Mouse (Mus musculus): ENCODE data around the gene Adamts20.

Adamts20 gene

DNA sequence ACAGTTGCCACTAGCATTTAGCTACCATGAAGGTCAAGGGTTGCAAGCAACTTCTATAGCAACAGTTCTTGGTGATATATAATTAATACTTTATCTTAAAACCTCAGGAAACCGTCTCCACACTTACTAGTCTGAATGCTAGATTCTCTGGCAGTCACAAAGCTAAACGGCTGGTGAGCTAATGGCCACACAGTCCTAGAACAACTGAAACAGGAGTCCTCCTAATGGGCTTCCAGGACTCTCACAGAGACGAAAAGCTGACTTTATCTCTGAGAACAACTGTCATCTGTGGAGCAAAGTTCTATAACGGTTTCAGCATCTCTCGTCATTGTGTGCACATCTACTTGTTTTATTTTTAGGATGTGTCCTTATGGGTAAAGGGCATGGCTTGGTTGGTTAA is 15.0 kb upstream of the Adamts20 start:
- Histone ChIP-seq H3K9me3 (ENCODE audit: low read length) (no peaks in the 10 kb centered on the region), H3K27me3 (ENCODE audit: insufficient read depth, low read length) (no peaks in the 10 kb centered on the region), H3K4me3 (replicated peaks; ENCODE audit: low read length) (no peak overlapping the region), H3K4me1 (replicated peaks; ENCODE audit: low read depth, low read length) (peaks cover 2% of the 10 kb centered on the region), H3K36me3 (ENCODE audit: insufficient read depth, low read length) (no peaks in the 10 kb centered on the region)
- TF ChIP-seq CTCF (conservative IDR thresholded peaks at IDR 0.05; ENCODE audit: low read length) (no peak), NANOG (IDR thresholded peaks at IDR 0.05; ENCODE audit: borderline replicate concordance, low read length) (no peak), POU5F1 (IDR thresholded peaks at IDR 0.05; ENCODE audit: borderline replicate concordance, low read length) (no peak)

DNA sequence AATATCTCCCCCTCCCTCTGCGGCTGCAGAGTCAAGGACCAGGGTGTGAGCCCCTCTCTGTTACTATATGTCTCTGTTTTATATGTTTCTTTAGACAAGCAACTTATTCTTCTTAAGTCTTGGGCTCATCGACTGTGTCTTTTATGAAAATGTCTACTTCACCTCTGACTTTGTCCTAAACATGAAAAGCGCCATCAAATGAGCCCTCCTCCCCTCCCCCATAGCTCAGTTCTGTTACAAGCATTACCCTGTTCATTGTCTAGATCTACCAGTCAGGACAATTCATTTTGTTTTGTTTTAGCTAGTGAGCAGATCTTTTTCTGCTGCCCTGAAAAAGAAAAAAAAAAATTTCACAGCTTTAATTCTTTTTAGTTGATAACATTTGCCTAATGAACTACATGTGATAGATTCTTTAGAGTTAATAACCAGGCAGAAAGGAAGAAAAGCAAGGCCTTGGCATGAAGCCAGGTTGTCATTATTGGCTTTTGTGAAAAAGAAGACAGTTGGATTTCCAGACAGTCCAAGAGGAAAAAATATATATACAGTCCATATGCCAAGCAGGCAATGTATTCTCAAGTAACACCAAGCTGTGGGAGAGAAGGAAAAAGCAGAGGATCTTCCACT is 14.4 kb upstream of the Adamts20 start:
- Histone ChIP-seq H3K4me3 (replicated peaks; ENCODE audit: low read length) (no peak overlapping the region), H3K27me3 (ENCODE audit: insufficient read depth, low read length) (no peaks in the 10 kb centered on the region), H3K4me1 (replicated peaks; ENCODE audit: low read depth, low read length) (peaks cover 2% of the 10 kb centered on the region), H3K36me3 (ENCODE audit: insufficient read depth, low read length) (no peaks in the 10 kb centered on the region), H3K9me3 (ENCODE audit: low read length) (no peaks in the 10 kb centered on the region)
- TF ChIP-seq NANOG (IDR thresholded peaks at IDR 0.05; ENCODE audit: borderline replicate concordance, low read length) (no peak), CTCF (conservative IDR thresholded peaks at IDR 0.05; ENCODE audit: low read length) (no peak), POU5F1 (IDR thresholded peaks at IDR 0.05; ENCODE audit: borderline replicate concordance, low read length) (no peak)

DNA sequence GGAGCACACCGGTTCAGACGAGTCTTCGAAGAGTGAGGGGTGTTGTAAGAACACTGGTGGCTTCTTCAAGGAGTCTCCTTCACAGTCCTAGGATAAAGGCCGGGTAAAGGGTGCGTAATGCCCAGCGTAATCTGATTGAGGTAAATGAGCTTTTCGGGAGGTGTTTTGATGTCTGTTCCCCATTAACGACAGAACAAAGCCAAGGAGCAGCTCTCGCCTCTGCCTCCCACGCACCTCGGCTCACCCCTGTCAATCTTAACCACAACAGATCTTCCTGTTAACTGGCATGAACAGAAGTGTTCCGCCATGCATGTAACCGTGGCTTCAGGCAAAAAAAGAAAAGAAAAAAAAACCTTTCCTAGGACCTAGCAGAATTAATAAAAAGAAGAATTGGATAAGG is 13.5 kb upstream of the Adamts20 start:
- no peaks in the 10 kb centered on the region for H3K36me3 ChIP-seq (ENCODE audit: insufficient read depth, low read length)
- no peak overlapping the region for H3K4me3 ChIP-seq (replicated peaks; ENCODE audit: low read length)
- TF ChIP-seq NANOG (IDR thresholded peaks at IDR 0.05; ENCODE audit: borderline replicate concordance, low read length) (no peak), CTCF (conservative IDR thresholded peaks at IDR 0.05; ENCODE audit: low read length) (no peak), POU5F1 (IDR thresholded peaks at IDR 0.05; ENCODE audit: borderline replicate concordance, low read length) (no peak)
- peaks cover 2% of the 10 kb centered on the region for H3K4me1 ChIP-seq (replicated peaks; ENCODE audit: low read depth, low read length)
- no peaks in the 10 kb centered on the region for H3K9me3 ChIP-seq (ENCODE audit: low read length)
- H3K27me3 ChIP-seq (ENCODE audit: insufficient read depth, low read length) = no peaks in the 10 kb centered on the region

DNA sequence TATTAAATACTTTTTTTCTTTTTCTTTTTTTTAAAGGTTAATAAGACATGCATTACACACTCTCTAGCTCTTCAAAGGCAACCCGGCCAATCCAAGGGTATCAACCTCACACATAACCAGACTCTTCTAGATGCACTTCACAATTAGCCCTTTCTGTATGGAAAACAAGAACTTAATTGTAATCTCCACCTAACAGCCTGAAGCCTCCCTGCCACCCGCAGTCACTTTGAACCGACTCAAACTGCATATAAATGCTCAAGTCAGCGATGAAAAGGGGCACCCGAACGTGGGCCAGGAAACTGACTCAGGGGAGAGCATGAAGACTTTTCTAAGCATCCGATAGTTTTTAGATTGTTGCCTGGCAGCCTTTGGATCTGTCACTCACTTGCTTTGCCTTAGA is 12.1 kb upstream of the Adamts20 start:
- H3K36me3 ChIP-seq (ENCODE audit: insufficient read depth, low read length) = no peaks in the 10 kb centered on the region
- no peak for TF ChIP-seq POU5F1 (IDR thresholded peaks at IDR 0.05; ENCODE audit: borderline replicate concordance, low read length)
- no peak for TF ChIP-seq NANOG (IDR thresholded peaks at IDR 0.05; ENCODE audit: borderline replicate concordance, low read length)
- no peak for TF ChIP-seq CTCF (conservative IDR thresholded peaks at IDR 0.05; ENCODE audit: low read length)
- H3K27me3 ChIP-seq (ENCODE audit: insufficient read depth, low read length) = no peaks in the 10 kb centered on the region
- no peak overlapping the region for H3K4me3 ChIP-seq (replicated peaks; ENCODE audit: low read length)
- H3K9me3 ChIP-seq (ENCODE audit: low read length) = no peaks in the 10 kb centered on the region
- H3K4me1 ChIP-seq (replicated peaks; ENCODE audit: low read depth, low read length) = peaks cover 2% of the 10 kb centered on the region

DNA sequence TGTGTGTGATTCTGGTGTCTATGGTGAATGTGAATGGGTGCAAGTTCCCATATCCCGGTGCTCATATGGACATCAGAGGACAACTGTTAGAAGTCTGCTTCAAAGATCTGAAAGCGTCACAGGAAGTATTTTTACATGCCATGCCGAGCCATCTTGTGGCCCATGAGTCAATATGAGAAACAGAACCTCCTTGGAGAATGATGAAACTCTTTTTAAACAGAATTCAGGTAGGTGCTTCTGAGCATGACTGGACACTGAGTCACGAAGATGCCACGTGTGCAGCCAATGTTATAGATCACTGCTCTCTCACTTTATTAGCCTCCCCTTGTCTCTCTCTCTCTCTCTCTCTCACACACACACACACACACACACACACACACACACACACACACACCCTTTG is 10.8 kb upstream of the Adamts20 start:
- H3K9me3 ChIP-seq (ENCODE audit: low read length) = no peaks in the 10 kb centered on the region
- H3K36me3 ChIP-seq (ENCODE audit: insufficient read depth, low read length) = no peaks in the 10 kb centered on the region
- peaks cover 2% of the 10 kb centered on the region for H3K4me1 ChIP-seq (replicated peaks; ENCODE audit: low read depth, low read length)
- H3K27me3 ChIP-seq (ENCODE audit: insufficient read depth, low read length) = no peaks in the 10 kb centered on the region
- H3K4me3 ChIP-seq (replicated peaks; ENCODE audit: low read length) = no peak overlapping the region
- TF ChIP-seq NANOG (IDR thresholded peaks at IDR 0.05; ENCODE audit: borderline replicate concordance, low read length) (no peak), CTCF (conservative IDR thresholded peaks at IDR 0.05; ENCODE audit: low read length) (no peak), POU5F1 (IDR thresholded peaks at IDR 0.05; ENCODE audit: borderline replicate concordance, low read length) (no peak)

DNA sequence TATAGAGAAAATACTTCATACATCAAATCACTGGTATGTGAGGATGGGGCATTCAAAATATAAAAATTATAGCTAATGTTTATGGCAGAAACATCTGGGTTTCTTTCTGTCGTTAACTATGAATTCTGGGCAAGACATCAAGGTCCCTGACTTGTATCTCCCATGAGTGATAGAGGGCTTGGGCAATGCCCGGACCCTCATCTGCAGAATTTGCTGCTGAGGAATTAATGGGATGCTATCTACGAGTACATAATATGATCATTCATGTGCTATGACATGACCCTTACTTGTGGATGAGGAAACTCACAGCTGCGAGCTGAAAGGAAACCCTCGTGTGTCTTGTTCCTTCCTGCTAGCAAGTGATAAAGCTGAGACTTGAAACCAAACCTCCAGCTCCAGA is 5.1 kb upstream of the Adamts20 start:
- TF ChIP-seq CTCF (conservative IDR thresholded peaks at IDR 0.05; ENCODE audit: low read length) = no peak
- TF ChIP-seq NANOG (IDR thresholded peaks at IDR 0.05; ENCODE audit: borderline replicate concordance, low read length) = no peak
- TF ChIP-seq POU5F1 (IDR thresholded peaks at IDR 0.05; ENCODE audit: borderline replicate concordance, low read length) = no peak
- Histone ChIP-seq H3K4me1 (replicated peaks; ENCODE audit: low read depth, low read length) (no peaks in the 10 kb centered on the region), H3K4me3 (replicated peaks; ENCODE audit: low read length) (no peak overlapping the region), H3K36me3 (ENCODE audit: insufficient read depth, low read length) (no peaks in the 10 kb centered on the region), H3K27me3 (ENCODE audit: insufficient read depth, low read length) (no peaks in the 10 kb centered on the region), H3K9me3 (ENCODE audit: low read length) (no peaks in the 10 kb centered on the region)

DNA sequence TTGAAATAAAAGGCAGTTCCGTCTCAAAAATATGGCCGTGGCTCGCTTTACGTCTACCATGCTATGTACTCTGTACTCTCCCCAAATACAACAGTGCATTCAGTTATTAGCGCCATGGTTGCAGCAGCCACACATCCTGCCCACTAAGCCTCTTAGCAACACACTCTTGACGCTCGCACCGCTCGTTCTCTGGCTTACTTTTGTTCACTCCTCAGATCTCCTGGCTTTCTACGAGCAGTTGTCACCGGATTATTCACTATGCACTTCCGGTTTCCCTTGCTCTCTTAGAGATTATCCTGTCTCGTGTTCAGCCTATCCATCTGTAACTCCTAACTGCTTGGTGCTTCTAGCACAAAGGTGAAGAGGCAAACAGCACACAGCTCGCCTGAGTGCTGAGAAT is 337 bp downstream of the Adamts20 start:
- H3K36me3 ChIP-seq (ENCODE audit: insufficient read depth, low read length) = no peaks in the 10 kb centered on the region
- TF ChIP-seq NANOG (IDR thresholded peaks at IDR 0.05; ENCODE audit: borderline replicate concordance, low read length) (no peak), CTCF (conservative IDR thresholded peaks at IDR 0.05; ENCODE audit: low read length) (no peak), POU5F1 (IDR thresholded peaks at IDR 0.05; ENCODE audit: borderline replicate concordance, low read length) (no peak)
- no peaks in the 10 kb centered on the region for H3K4me1 ChIP-seq (replicated peaks; ENCODE audit: low read depth, low read length)
- H3K9me3 ChIP-seq (ENCODE audit: low read length) = no peaks in the 10 kb centered on the region
- H3K27me3 ChIP-seq (ENCODE audit: insufficient read depth, low read length) = no peaks in the 10 kb centered on the region
- H3K4me3 ChIP-seq (replicated peaks; ENCODE audit: low read length) = no peak overlapping the region

DNA sequence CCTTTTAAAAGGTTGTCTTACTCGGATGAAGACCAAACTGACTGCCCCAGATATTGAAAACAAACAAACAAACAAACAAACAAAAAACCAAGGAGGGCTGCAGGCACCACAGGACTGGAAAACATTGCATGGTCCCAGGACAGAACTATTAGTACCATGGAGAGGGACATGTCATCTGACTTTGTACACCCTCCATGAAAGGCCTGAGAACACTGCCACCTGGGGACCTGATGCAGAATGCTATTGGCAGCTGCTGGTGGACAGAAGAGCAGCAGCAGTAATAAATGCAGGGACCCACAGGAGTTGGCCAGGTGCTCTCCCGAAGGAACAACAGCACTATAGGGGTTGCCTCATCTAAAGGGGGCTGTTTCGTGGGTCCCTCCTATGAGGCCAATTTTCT is 2.0 kb downstream of the Adamts20 start:
- no peak for TF ChIP-seq POU5F1 (IDR thresholded peaks at IDR 0.05; ENCODE audit: borderline replicate concordance, low read length)
- TF ChIP-seq CTCF (conservative IDR thresholded peaks at IDR 0.05; ENCODE audit: low read length) = peak; percentile 43
- Histone ChIP-seq H3K4me1 (replicated peaks; ENCODE audit: low read depth, low read length) (no peaks in the 10 kb centered on the region), H3K36me3 (ENCODE audit: insufficient read depth, low read length) (no peaks in the 10 kb centered on the region), H3K9me3 (ENCODE audit: low read length) (no peaks in the 10 kb centered on the region), H3K27me3 (ENCODE audit: insufficient read depth, low read length) (no peaks in the 10 kb centered on the region), H3K4me3 (replicated peaks; ENCODE audit: low read length) (no peak overlapping the region)

DNA sequence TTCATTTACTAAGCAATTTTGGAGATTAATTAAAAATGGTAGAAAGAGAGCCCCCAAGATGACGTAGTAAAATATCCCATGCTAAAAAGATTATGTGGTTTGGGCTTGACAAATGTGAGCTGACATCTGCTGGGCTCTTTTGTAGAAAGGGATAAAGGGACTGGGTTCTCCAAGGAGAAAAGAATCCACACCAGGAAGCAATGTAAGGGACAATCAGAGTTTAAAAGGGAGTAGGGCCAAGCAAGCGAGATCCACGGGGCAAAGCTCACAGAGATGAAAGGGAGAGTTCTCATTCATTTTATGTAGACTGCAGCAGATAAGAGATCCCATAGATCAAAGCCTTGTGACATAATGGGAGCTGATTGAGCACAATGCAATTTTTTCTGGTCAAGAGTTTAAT is 3.0 kb downstream of the Adamts20 start:
- TF ChIP-seq CTCF (conservative IDR thresholded peaks at IDR 0.05; ENCODE audit: low read length) (no peak), NANOG (IDR thresholded peaks at IDR 0.05; ENCODE audit: borderline replicate concordance, low read length) (no peak), POU5F1 (IDR thresholded peaks at IDR 0.05; ENCODE audit: borderline replicate concordance, low read length) (no peak)
- no peaks in the 10 kb centered on the region for H3K36me3 ChIP-seq (ENCODE audit: insufficient read depth, low read length)
- no peak overlapping the region for H3K4me3 ChIP-seq (replicated peaks; ENCODE audit: low read length)
- H3K27me3 ChIP-seq (ENCODE audit: insufficient read depth, low read length) = no peaks in the 10 kb centered on the region
- no peaks in the 10 kb centered on the region for H3K4me1 ChIP-seq (replicated peaks; ENCODE audit: low read depth, low read length)
- H3K9me3 ChIP-seq (ENCODE audit: low read length) = no peaks in the 10 kb centered on the region

Data from E14TG2a.4 (cell line).